Mouse (Mus musculus) heart, embryonic 11.5 days (tissue): ENCODE measurements around the gene Tie1. TPM values are rescaled to one million over a fixed set of nuclear protein-coding genes. Genes with fewer than 3 reads are reported as not detected.

ENCODE experiments used
- ATAC-seq: fragments of 200-750 bp; cut with Nextera tagmentation; replicated peaks from 2 replicates; pipeline ENCODE4 v1.8.0; 2017; ENCODE audit warnings: moderate library complexity; ENCODE audit not compliant: insufficient number of reproducible peaks, low FRiP score, low TSS enrichment
- H3K27ac ChIP-seq: fragments of 300-500 bp; sonication (generic); 2 replicates; pipeline ENCODE4 v1.5.1; 2014; ENCODE audit warnings: mild to moderate bottlenecking, low read depth, low read length
- H3K27me3 ChIP-seq: fragments of 300-500 bp; sonication (generic); 2 replicates; pipeline ENCODE4 v1.6.1; 2014; ENCODE audit warnings: mild to moderate bottlenecking, low read length, mixed read lengths; ENCODE audit not compliant: control insufficient read depth, insufficient read depth
- H3K36me3 ChIP-seq: fragments of 300-500 bp; sonication (generic); 2 replicates; pipeline ENCODE4 v1.6.1; 2014; ENCODE audit warnings: mild to moderate bottlenecking, low read length, moderate library complexity, mixed read lengths; ENCODE audit not compliant: control insufficient read depth, insufficient read depth
- H3K4me1 ChIP-seq: fragments of 300-500 bp; sonication (generic); 2 replicates; pipeline ENCODE4 v1.6.1; 2014; ENCODE audit warnings: low read length; ENCODE audit not compliant: control insufficient read depth, insufficient read depth
- H3K4me2 ChIP-seq: fragments of 300-500 bp; sonication (generic); 2 replicates; pipeline ENCODE4 v1.6.1; 2014; ENCODE audit warnings: mild to moderate bottlenecking, moderate library complexity
- H3K4me3 ChIP-seq: fragments of 300-500 bp; sonication (generic); 2 replicates; pipeline ENCODE4 v1.5.1; 2014; ENCODE audit warnings: low read depth, low read length
- H3K9ac ChIP-seq: fragments of 300-500 bp; sonication (generic); 2 replicates; pipeline ENCODE4 v1.6.1; 2014; ENCODE audit warnings: mild to moderate bottlenecking, low read depth, low read length, moderate library complexity
- H3K9me3 ChIP-seq: fragments of 300-500 bp; sonication (generic); replicated peaks from 2 replicates; pipeline ENCODE4 v1.6.1; 2016; ENCODE audit warnings: low read length; ENCODE audit not compliant: control insufficient read depth
- WGBS: fragments of 180-500 bp; shearing (Covaris S2); extraction: QIAGEN DNeasy Blood & Tissue Kit; methylation state at CpG from one replicate; pipeline ENCODE4 v1.1.7; 2014; ENCODE audit not compliant: insufficient replicate concordance; 5-methylcytosine and 5-hydroxymethylcytosine counted together
- polyA plus RNA-seq: library from polyadenylated mRNA; unstranded; fragments of >200 nt; fragmentation: Nextera tagmentation; extraction: Ambion mirVana; gene quantifications from 2 replicates; pipeline ENCODE4 v1.2.1, GENCODE M21; 2014

Tie1 gene
- polyA plus RNA-seq, 1 experiment from 2014 or later, result 34.6 TPM

DNA sequence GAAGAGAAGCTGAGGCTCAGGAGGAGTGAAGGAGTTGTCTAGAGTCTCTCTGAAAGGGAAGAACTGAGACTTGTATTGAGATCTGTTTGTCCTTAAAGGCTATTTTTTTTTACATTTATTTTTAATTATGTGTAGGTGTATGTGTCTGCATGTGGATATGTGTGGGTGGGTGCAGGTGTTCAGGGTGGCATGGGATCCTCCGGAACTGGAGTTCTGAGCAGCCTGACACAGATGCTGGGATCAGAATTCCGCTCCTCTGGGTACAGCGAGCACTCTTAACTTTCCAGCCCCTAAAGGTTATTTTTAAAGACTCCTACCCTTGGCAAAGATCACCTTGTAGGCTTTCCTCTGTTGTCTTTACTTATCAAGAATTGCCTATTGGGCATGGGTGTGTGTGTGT, 24.9 kb downstream of the Tie1 start:
- no peaks in the 10 kb centered on the region for H3K27me3 ChIP-seq
- no peaks in the 10 kb centered on the region for H3K36me3 ChIP-seq
- no peak overlapping the region for H3K27ac ChIP-seq
- ATAC-seq, result no peak
- H3K4me2 ChIP-seq, result no peak overlapping the region
- H3K4me1 ChIP-seq, result no peaks in the 10 kb centered on the region
- no peak overlapping the region for H3K9ac ChIP-seq
- no peak overlapping the region for H3K4me3 ChIP-seq
- WGBS, result 70% methylated on average over 3 of the region's 3 CpGs
- no peaks in the 10 kb centered on the region for H3K9me3 ChIP-seq

DNA sequence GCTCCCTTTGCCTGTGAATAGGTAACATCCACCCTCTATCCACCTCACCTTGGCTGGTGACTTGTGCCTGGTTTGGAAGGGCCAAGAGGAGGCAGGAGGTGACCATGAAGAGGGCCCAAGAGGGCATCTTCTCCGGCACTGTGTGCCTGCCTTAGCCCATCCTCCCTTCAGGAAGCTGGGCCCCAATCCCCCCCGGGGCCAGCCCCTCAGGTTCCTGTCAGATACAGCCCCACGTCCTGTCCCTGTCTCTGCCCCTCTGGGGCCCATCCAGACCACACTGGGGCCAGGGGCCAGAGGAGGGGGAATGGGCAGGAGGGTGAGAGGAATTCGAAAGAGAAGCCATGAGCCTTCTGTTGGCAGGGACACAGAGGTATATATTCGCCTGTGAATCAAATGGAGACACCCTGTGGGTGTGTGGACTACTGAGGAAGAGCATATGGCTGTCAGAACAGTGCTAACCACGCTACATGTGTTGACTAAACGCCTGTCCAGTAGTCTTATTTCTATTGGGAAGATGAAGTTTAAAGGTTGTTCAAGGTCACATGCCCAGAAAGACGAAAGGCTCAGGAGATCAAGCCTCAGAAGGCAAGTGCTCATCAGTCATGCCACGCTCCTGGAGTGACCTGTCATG, 32.4 kb downstream of the Tie1 start, which contains the start of gene Mpl:
Gene Mpl (minus strand): TSS at position 169 of the 631 bp plus-strand sequence.
- H3K4me1 ChIP-seq, result no peaks in the 10 kb centered on the region
- no peak within 1 kb of the TSS for H3K27ac ChIP-seq
- H3K4me2 ChIP-seq, result no peak within 1 kb of the TSS
- WGBS, result 56% methylated on average over 9 of the region's 9 CpGs
- H3K9me3 ChIP-seq, result no peaks in the 10 kb centered on the region
- no peaks in the 10 kb centered on the region for H3K36me3 ChIP-seq
- H3K27me3 ChIP-seq, result no peaks in the 10 kb centered on the region
- H3K4me3 ChIP-seq, result no peak within 1 kb of the TSS
- no peak for ATAC-seq
- H3K9ac ChIP-seq, result no peak within 1 kb of the TSS

DNA sequence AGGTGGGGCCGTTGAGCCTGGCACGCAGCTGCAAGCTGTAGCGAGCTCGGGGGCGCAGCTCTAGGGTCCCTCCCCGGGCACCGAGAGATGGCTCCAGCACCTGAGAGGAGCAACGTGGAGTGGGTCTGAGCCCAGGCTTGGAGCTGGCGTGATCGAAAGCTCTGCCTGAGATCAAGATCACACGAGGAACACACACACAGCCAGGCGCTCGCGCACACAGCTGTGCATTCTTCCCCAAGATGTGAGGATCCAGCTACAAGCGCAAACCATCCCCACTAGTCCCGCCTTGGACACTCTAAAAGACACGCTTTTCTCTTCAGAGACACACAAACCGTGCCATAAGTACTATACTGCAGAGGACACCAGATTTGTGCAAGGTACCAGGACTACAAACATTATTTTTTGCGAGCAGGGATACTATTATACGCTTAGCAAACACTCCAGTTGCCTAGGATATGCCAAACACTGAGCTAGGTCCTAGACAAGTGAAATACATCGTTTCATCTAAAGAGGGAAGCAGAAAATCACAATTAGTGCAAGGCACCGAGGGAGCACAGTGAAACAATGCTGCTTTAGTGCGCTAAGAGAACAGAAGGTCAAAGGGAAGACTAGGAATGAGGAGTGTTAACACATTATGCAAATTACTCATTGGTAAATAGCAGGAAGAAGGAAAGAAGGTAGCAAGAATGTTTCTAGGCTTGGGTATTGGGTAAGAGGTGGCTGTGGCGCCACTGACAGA, 43.3 kb downstream of the Tie1 start:
- peak; percentile 24; the same call in 1 of the 2 replicates for ATAC-seq
- 33% methylated on average over 24 of the region's 24 CpGs for WGBS
- no peaks in the 10 kb centered on the region for H3K9me3 ChIP-seq
- H3K4me2 ChIP-seq, result peak overlapping the region; percentile 61
- peaks cover 7% of the 10 kb centered on the region; the same call in 1 of the 2 replicates for H3K4me1 ChIP-seq
- no peaks in the 10 kb centered on the region for H3K36me3 ChIP-seq
- H3K9ac ChIP-seq, result peak overlapping the region; percentile 40
- H3K27ac ChIP-seq, result no peak overlapping the region
- no peaks in the 10 kb centered on the region for H3K27me3 ChIP-seq
- H3K4me3 ChIP-seq, result peak overlapping the region; percentile 26

DNA sequence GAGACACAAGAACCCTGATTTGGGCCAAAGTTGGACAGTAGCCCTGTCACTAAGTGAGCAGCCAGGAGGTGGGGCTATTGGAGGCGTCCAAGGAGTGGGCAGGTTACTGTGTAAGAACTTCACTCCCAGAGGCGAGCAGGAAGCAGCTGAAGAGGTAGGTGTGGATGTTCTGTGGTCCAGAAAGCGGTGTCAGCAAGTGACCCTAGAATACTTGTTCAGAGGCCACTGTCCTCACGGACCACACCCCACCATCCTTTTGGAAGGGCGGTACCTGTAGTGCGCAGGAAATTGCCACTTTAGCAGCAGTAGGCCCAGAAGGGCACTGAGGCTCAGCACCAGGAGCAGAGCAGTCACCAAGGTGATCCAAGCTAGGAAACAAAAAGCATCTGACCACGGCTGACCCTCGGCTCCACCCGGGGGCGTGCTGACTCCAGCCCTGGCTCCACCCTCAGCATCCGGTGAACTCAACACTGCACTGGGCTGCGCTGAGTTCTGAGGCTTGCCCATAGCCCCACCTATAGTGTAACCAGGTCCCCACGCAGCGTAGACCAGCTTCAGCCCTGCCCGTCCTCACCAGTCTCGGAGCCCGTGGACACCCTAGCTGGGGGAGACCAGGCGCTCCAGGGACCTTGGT, 44.0 kb downstream of the Tie1 start:
- H3K36me3 ChIP-seq, result no peaks in the 10 kb centered on the region
- no peaks in the 10 kb centered on the region for H3K27me3 ChIP-seq
- H3K27ac ChIP-seq, result no peak overlapping the region
- peak; percentile 68 for ATAC-seq
- H3K9me3 ChIP-seq, result no peaks in the 10 kb centered on the region
- H3K4me3 ChIP-seq, result peak overlapping the region; percentile 26
- H3K9ac ChIP-seq, result peak overlapping the region; percentile 40
- peak overlapping the region; percentile 61 for H3K4me2 ChIP-seq
- peaks cover 7% of the 10 kb centered on the region; the same call in 1 of the 2 replicates for H3K4me1 ChIP-seq
- 23% methylated on average over 18 of the region's 18 CpGs for WGBS

DNA sequence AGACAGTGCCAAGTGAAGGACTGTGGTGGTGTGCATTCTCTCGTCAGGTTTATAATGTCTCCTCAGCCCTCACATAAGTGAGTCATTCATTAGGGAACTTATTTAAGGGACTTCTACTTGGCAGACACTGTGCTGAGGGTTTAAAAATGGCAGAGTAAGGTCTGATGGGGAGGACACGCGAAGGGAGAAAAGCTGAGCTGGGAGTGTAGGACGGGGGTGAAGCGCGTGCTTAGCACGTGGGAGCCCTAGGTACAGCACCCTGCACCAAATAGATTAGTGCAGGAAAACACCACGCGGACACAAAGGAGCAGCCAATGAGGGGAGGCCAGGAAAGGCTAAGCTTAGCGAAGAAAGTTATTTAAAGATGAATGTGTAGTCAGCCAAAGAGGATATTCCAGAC, 44.8 kb downstream of the Tie1 start:
- Histone ChIP-seq H3K9ac (no peak overlapping the region), H3K4me1 (peaks cover 7% of the 10 kb centered on the region; the same call in 1 of the 2 replicates), H3K27me3 (no peaks in the 10 kb centered on the region), H3K27ac (no peak overlapping the region), H3K36me3 (no peaks in the 10 kb centered on the region), H3K4me3 (no peak overlapping the region), H3K4me2 (no peak overlapping the region), H3K9me3 (no peaks in the 10 kb centered on the region)
- ATAC-seq, result no peak
- WGBS, result 79% methylated on average over 10 of the region's 10 CpGs

DNA sequence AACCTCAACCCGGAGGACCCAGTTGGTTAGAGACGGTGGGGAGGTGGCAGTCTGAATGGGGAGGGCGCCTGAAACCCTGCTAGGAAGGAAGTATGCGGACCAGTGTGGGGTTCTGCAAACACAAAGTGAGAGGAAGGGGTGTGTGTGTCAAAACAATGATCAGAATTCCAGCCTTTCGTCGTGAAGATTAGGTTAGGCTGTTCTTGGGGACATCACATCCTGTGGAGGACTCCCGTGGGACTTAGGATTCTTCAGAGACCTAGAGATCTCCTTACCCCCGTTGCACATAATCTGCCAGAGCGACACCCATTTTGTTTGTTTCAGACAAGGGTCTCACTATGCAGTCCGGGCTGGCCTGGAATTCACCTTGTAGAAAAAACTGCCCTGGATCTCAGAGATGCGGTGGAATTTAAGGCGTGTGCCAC, 52.0 kb downstream of the Tie1 start:
- H3K27ac ChIP-seq, result peak overlapping the region; percentile 91
- H3K27me3 ChIP-seq, result no peaks in the 10 kb centered on the region
- 0 out of 2 replicates have a peak, but pooled peaks have one; percentile 40 for ATAC-seq
- peaks cover 30% of the 10 kb centered on the region for H3K4me1 ChIP-seq
- H3K4me2 ChIP-seq, result peak overlapping the region; percentile 97
- H3K36me3 ChIP-seq, result peaks cover 9% of the 10 kb centered on the region; the same call in 1 of the 2 replicates
- peak overlapping the region; percentile 91 for H3K9ac ChIP-seq
- H3K4me3 ChIP-seq, result peak overlapping the region; percentile 81
- H3K9me3 ChIP-seq, result no peaks in the 10 kb centered on the region
- WGBS, result 9% methylated on average over 12 of the region's 12 CpGs

DNA sequence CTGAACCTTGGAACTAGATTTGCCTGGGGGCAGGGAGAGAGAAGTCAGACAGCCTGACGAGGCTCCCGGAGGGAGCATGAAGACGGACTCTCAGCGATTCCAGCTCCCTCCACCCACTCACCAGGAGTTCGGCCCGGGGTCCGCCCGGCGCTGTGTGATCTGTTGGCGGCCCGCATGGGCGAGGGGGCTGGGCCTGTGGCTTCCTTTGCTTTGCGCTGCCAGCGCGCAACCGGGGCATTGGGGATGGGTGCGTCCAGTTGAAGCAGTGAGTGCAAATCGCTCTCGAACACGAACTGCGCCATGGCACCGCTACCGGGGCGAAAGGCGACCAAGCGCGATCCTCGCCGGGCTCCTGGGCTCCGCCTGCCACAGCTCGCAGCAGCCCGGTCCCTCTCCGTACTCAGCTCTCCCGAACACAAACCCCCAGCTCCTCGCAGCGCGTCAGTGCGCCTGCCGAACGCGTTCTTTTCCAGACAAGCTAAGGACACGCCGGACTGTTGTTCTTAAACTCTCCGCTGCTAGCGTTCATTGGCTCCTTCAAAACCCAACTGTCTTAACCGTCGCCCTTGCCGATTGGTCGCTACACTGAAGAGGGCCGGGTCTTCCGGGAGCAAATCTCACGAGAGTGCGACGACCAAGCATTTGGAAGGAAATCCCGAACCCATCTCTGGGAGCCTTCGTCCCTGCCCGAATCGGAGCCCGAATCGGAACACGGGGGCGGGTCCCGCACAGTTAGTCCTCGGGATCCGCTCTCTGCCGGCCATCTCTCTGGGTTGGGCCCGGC, 52.8 kb downstream of the Tie1 start, which contains the start of gene Cdc20:
Gene Cdc20 (minus strand): TSS at position 533 of the 784 bp plus-strand sequence.
- Histone ChIP-seq H3K9ac (peak within 1 kb of the TSS; percentile 91), H3K36me3 (peaks cover 13% of the 10 kb centered on the region; the same call in 1 of the 2 replicates), H3K9me3 (no peaks in the 10 kb centered on the region), H3K27ac (peak within 1 kb of the TSS; percentile 91), H3K4me3 (peak within 1 kb of the TSS; percentile 81), H3K4me2 (peak within 1 kb of the TSS; percentile 97), H3K27me3 (no peaks in the 10 kb centered on the region), H3K4me1 (peaks cover 30% of the 10 kb centered on the region)
- peak; percentile 91 for ATAC-seq
- under 1% methylated on average over 67 of the region's 67 CpGs for WGBS

DNA sequence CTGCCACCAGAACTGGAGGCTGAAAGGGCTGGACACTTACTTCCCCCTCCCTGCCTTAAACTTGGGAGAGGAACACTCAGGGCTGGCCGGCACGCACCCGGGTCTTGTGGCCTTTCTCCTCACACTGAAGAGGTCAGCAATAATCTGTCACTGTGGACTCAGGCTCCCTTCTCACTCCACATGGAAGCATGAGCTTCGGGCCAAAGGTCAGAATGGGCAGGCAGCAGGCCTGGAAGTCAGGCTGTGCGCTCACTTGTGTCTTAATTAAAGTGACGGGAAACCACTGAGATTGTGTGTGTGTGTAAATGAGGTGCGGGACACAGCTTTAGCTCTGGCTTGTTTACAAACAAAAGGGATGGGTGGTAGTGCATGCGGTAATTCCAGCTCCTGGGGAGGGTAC, 57.5 kb downstream of the Tie1 start:
- Histone ChIP-seq H3K27ac (no peak overlapping the region), H3K9ac (no peak overlapping the region), H3K4me1 (peaks cover 46% of the 10 kb centered on the region), H3K9me3 (no peaks in the 10 kb centered on the region), H3K4me2 (no peak overlapping the region), H3K4me3 (no peak overlapping the region), H3K36me3 (peaks cover 22% of the 10 kb centered on the region), H3K27me3 (no peaks in the 10 kb centered on the region)
- ATAC-seq, result no peak
- WGBS, result 80% methylated on average over 8 of the region's 8 CpGs
